Mouse (Mus musculus) intestine, embryonic 15.5 days (tissue): ENCODE measurements at regions not wholly inside any gene's neighbourhood (a gene's known extent, or its start where the extent isn't known, plus 50 kb on each side); places are given as distances from the start of the nearest gene placed in this dataset.

ENCODE experiments used
- ATAC-seq: fragments of 200-750 bp; cut with Nextera tagmentation; 2 replicates; pipeline ENCODE4 v1.8.0; 2017; ENCODE audit warnings: moderate TSS enrichment, moderate library complexity
- H3K27ac ChIP-seq: fragments of 300-500 bp; sonication (generic); 2 replicates; pipeline ENCODE4 v1.5.1; 2015; ENCODE audit warnings: mild to moderate bottlenecking, inconsistent platforms
- H3K27me3 ChIP-seq: fragments of 300-500 bp; sonication (generic); replicated peaks from 2 replicates; pipeline ENCODE4 v1.6.1; 2015; ENCODE audit warnings: inconsistent platforms
- H3K36me3 ChIP-seq: fragments of 300-500 bp; sonication (generic); 2 replicates; pipeline ENCODE4 v1.6.1; 2015; ENCODE audit warnings: inconsistent platforms
- H3K4me1 ChIP-seq: fragments of 300-500 bp; sonication (generic); replicated peaks from 2 replicates; pipeline ENCODE4 v1.6.1; 2015; ENCODE audit warnings: inconsistent platforms
- H3K4me2 ChIP-seq: fragments of 300-500 bp; sonication (generic); replicated peaks from 2 replicates; pipeline ENCODE4 v1.6.1; 2015; ENCODE audit warnings: mild to moderate bottlenecking, inconsistent platforms
- H3K4me3 ChIP-seq: fragments of 300-500 bp; sonication (generic); replicated peaks from 2 replicates; pipeline ENCODE4 v1.5.1; 2015; ENCODE audit warnings: inconsistent platforms
- H3K9ac ChIP-seq: fragments of 300-500 bp; sonication (generic); 2 replicates; pipeline ENCODE4 v1.6.1; 2015; ENCODE audit warnings: inconsistent platforms
- H3K9me3 ChIP-seq: fragments of 300-500 bp; sonication (generic); 2 replicates; pipeline ENCODE4 v1.6.1; 2016; ENCODE audit warnings: inconsistent platforms
- WGBS: fragments of 180-500 bp; shearing (Covaris S2); methylation state at CpG from one replicate; pipeline ENCODE4 v1.1.7; 2015; 5-methylcytosine and 5-hydroxymethylcytosine counted together

DNA sequence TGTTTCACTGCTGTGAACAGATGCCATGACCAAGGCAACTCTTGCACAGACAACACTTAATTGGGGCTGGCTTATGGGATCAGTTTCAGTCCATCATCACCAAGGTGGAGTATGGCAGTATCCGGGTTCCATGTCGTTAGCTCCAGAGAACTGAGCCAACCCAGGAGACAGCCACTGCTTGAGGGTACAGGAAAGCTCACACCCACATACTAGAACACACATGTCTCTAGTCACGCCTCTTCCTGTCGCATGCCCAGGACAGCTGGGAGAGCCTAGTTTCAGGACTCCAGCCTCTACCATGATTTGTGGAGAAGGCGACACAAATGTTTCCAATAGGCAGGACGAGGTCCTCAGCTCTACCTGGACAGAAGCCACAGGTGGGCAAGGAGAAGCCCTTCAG, 55.2 kb upstream of the Thy1 start:
- no peak overlapping the region for H3K27ac ChIP-seq

DNA sequence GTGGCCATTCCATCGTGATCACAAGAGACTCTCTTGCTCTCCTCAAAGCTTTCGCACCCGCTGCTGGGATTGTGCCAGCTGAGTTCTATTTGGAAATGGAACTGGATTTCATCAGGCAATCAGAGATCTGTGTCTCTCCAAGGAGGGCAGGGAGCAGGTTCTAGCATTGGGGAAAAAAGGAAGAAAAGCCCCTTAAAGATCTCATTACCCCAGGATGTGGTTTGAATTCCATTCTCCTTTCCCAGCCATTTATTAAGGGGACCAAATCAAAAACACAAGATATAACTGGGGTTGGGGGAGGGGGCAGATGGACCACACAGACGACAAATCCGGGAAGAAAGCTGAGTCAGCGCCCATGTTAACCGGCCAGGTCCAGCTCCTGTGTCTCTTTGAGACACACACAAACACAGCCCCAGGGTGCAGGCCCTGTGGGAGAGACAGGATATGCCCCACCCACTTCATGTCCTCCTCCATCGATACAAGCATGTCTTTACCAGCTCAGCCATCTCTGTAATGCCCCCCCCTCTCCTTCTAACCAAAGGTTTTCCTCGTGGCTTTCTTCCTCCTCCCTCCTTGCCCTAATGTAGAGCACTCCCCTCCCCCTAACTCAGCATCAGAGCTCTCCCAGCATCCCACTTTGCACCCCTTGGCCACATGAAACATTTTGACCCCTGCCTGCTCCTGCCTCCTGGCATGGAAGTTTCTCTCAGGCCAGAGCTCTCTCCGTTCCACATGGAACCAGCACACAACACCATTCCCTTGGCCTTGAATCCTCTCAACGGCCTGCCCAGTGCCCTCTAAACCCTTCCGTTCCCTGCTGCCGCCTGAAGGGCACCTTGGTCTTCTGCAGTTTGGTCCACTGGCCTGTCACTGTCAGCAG, 54.0 kb upstream of the Thy1 start:
- no peak overlapping the region for H3K27ac ChIP-seq

More for the DNA sequence above, 55.2 kb upstream of the Thy1 start:
- Histone ChIP-seq H3K36me3 (no peaks in the 10 kb centered on the region), H3K27me3 (no peaks in the 10 kb centered on the region), H3K9me3 (no peaks in the 10 kb centered on the region), H3K4me3 (no peak overlapping the region), H3K4me1 (peaks cover 12% of the 10 kb centered on the region), H3K4me2 (no peak overlapping the region), H3K9ac (no peak overlapping the region)
- WGBS = 88% methylated on average over 6 of the region's 6 CpGs
- no peak for ATAC-seq

DNA sequence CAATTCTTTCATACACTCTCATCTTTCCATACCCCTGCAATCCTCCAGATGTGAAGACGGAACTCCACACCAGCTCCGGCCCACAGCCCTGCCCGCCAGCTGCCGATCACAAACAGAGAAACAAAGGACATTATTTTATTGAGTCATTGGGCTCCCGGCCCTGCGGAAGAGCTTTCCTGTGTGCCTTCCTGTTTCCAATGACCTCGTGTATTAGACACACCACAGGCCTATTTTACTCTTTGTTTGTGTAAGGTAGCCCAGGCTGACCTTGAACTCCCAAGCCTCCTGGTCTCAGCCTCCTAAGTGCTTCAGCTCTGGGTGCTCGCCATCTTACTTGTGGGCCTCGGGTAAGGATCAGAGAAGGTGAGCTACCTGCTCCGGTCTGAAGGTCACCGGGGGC, 53.1 kb upstream of the Thy1 start:
- H3K27ac ChIP-seq = no peak overlapping the region
- 62% methylated on average over 11 of the region's 11 CpGs for WGBS

More for the DNA sequence above, 54.0 kb upstream of the Thy1 start:
- no peaks in the 10 kb centered on the region for H3K9me3 ChIP-seq
- H3K36me3 ChIP-seq = no peaks in the 10 kb centered on the region
- no peak overlapping the region for H3K4me3 ChIP-seq
- WGBS = 44% methylated on average over 13 of the region's 13 CpGs
- no peak for ATAC-seq
- no peak overlapping the region for H3K4me2 ChIP-seq
- no peak overlapping the region for H3K9ac ChIP-seq
- no peaks in the 10 kb centered on the region for H3K27me3 ChIP-seq
- peaks cover 21% of the 10 kb centered on the region for H3K4me1 ChIP-seq

DNA sequence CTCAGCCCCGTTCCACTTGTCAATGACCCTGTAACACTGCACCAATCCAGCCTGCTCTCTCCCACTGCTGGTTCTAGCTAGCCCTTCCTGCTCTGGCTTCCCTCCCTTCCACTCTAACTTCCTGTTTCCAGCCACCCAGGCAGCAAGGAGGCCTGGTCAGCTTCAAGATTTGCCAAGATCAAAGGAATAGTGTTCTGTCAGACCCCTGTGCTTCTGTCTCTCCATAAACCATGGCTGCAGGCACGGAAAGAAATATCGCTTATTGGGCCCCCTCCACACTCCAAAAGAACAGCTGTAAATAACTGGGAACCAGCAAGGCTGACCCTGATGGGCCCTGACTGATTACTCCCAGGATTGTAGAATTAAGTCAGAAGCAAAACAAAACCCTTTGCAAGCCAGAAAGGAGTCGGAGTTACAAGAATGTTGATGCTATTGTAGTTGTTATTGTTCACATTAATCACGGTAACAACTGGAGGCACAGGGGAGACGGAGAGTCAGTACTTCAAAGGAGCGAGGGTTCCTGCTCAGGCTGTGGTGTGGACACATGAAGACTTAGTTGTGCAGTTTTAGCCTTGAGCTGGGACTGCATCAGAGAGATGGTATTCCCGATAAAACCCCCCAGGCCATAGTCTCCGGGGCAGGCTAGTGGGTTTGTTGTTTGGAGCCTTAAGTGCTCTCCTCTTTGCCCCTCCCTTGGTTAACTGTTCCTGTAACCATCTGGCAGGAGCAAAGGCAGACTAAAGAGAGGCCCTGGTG, 49.8 kb upstream of the Thy1 start:
- Histone ChIP-seq H3K9ac (no peak overlapping the region), H3K27me3 (no peaks in the 10 kb centered on the region), H3K9me3 (no peaks in the 10 kb centered on the region), H3K4me1 (peaks cover 21% of the 10 kb centered on the region), H3K4me3 (no peak overlapping the region), H3K36me3 (no peaks in the 10 kb centered on the region), H3K4me2 (no peak overlapping the region), H3K27ac (peak overlapping the region; percentile 19; the same call in 1 of the 2 replicates)
- peak; percentile 51; the same call in 1 of the 2 replicates for ATAC-seq
- 24% methylated on average over 9 of the region's 9 CpGs for WGBS

More for the DNA sequence above, 53.1 kb upstream of the Thy1 start:
- Histone ChIP-seq H3K27me3 (no peaks in the 10 kb centered on the region), H3K4me1 (peaks cover 21% of the 10 kb centered on the region), H3K4me3 (no peak overlapping the region), H3K4me2 (no peak overlapping the region), H3K36me3 (no peaks in the 10 kb centered on the region), H3K9ac (no peak overlapping the region), H3K9me3 (no peaks in the 10 kb centered on the region)
- no peak for ATAC-seq
